18 mouse cellular contexts compared by ENCODE assay signal in the genomic region with DNA sequence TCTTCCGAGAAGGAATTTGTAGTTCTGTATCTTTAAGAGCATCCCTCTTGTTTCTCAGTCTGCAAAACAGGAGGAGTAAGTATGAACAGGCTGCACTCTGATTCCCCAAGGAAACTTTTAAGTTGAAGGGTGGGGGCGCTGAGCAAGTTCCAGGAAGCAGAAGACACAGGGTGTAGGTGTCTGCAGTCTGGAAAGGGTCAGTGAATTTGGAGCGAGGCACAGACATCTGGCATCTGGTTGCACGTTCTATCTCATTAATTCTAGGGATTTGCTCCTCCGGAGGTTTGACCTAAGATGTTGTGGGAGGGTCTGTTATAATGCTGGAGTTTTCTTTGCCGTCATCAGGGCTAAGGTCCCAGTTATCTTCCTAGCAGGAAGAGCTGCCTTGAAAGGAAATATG.
DNase-seq lines count a peak whose midpoint lies in the region; ATAC-seq and TF ChIP-seq lines count a peak whose summit lies in the region.
"Had no signal": no experiment of that assay in that cellular context is flagged by ENCODE, and none has a peak within 500 bp of the region (broad histone marks: within the 10 kb centered on the region; RNA-seq: fewer than 3 reads in every experiment).

No protein-coding gene starts in this region.

- H3K27ac ChIP-seq in kidney, embryonic 16.5 days (ENCODE audit: low read length), result no peak overlapping the region
- peak overlapping the region; percentile 46; the same call in 1 of the 2 replicates for H3K27ac ChIP-seq in gastrocnemius, adult 2 months
- H3K27ac ChIP-seq in hindbrain, postnatal 0 days, result no peak overlapping the region
- no peak overlapping the region for H3K27ac ChIP-seq in midbrain, postnatal 0 days (ENCODE audit: low read depth, low read length)
- H3K27ac ChIP-seq: embryonic facial prominence, embryonic 15.5 days; heart, embryonic 15.5 days; hindbrain, embryonic 15.5 days had no signal

- peaks cover 7% of the 10 kb centered on the region; the same call in 1 of the 2 replicates for H3K4me1 ChIP-seq in kidney, embryonic 16.5 days (ENCODE audit: insufficient read depth, low read length)
- no peaks in the 10 kb centered on the region for H3K4me1 ChIP-seq in hindbrain, postnatal 0 days (ENCODE audit: insufficient read depth, low read length)
- H3K4me1 ChIP-seq in midbrain, postnatal 0 days (ENCODE audit: insufficient read depth, low read length), result no peaks in the 10 kb centered on the region
- H3K4me1 ChIP-seq: hindbrain, embryonic 15.5 days had no signal

- H3K9me3 ChIP-seq in kidney, embryonic 16.5 days (ENCODE audit: low read length), result no peaks in the 10 kb centered on the region
- no peaks in the 10 kb centered on the region for H3K9me3 ChIP-seq in hindbrain, postnatal 0 days (ENCODE audit: low read length)
- no peaks in the 10 kb centered on the region for H3K9me3 ChIP-seq in midbrain, postnatal 0 days (ENCODE audit: low read length)
- H3K9me3 ChIP-seq: embryonic facial prominence, embryonic 15.5 days; heart, embryonic 15.5 days; hindbrain, embryonic 15.5 days had no signal

- H3K27me3 ChIP-seq in kidney, embryonic 16.5 days (ENCODE audit: insufficient read depth, low read length), result no peaks in the 10 kb centered on the region
- H3K27me3 ChIP-seq in hindbrain, postnatal 0 days (ENCODE audit: insufficient read depth, low read length), result no peaks in the 10 kb centered on the region
- no peaks in the 10 kb centered on the region for H3K27me3 ChIP-seq in midbrain, postnatal 0 days (ENCODE audit: insufficient read depth, low read length)
- H3K27me3 ChIP-seq: embryonic facial prominence, embryonic 15.5 days; heart, embryonic 15.5 days; hindbrain, embryonic 15.5 days had no signal

- no peak for DNase-seq in kidney, postnatal 14 days
- peak; percentile 4 for DNase-seq in brain, adult 2 months (ENCODE audit: low read depth, low spot score)
- peak; percentile 55 for DNase-seq in gastrocnemius, adult 2 months
- DNase-seq in skeletal muscle tissue, adult 2 months (ENCODE audit: low read depth, low spot score), result peak; percentile 53
- DNase-seq in hindbrain, postnatal 0 days (ENCODE audit: low spot score), result no peak
- no peak for DNase-seq in midbrain, postnatal 0 days (ENCODE audit: low spot score)
- DNase-seq: adrenal gland, postnatal 10 days; cerebellum, adult 2 months; kidney, adult 11 months; layer of hippocampus, adult 9-11 months; liver, postnatal 0 days; lung, postnatal 4 days; right cerebral cortex, postnatal 14 days had no signal

- H3K4me3 ChIP-seq in kidney, embryonic 16.5 days (ENCODE audit: low read length), result no peak overlapping the region
- peak overlapping the region; percentile 31 for H3K4me3 ChIP-seq in gastrocnemius, adult 2 months
- no peak overlapping the region for H3K4me3 ChIP-seq in hindbrain, postnatal 0 days (ENCODE audit: low read length)
- H3K4me3 ChIP-seq in midbrain, postnatal 0 days (ENCODE audit: low read depth, low read length), result no peak overlapping the region
- H3K4me3 ChIP-seq: embryonic facial prominence, embryonic 15.5 days; heart, embryonic 15.5 days; hindbrain, embryonic 15.5 days had no signal

- no peak overlapping the region for H3K9ac ChIP-seq in kidney, embryonic 16.5 days (replicated peaks; ENCODE audit: low read length)
- H3K9ac ChIP-seq in hindbrain, postnatal 0 days (replicated peaks; ENCODE audit: low read length), result no peak overlapping the region
- no peak overlapping the region for H3K9ac ChIP-seq in midbrain, postnatal 0 days (replicated peaks; ENCODE audit: low read length, poor library complexity, severe bottlenecking)
- H3K9ac ChIP-seq: embryonic facial prominence, embryonic 15.5 days; heart, embryonic 15.5 days; hindbrain, embryonic 15.5 days; liver, postnatal 0 days had no signal

- ATAC-seq in kidney, embryonic 16.5 days (ENCODE audit: low FRiP score, low TSS enrichment), result peak; percentile 90
- ATAC-seq in hindbrain, postnatal 0 days, result no peak
- ATAC-seq in midbrain, postnatal 0 days (ENCODE audit: low FRiP score), result no peak
- ATAC-seq: liver, postnatal 0 days had no signal

- no peak for TF ChIP-seq CTCF in gastrocnemius, adult 2 months (IDR thresholded peaks at IDR 0.05)
- TF ChIP-seq CTCF in hindbrain, postnatal 0 days (IDR thresholded peaks at IDR 0.05; ENCODE audit: low read depth), result no peak
- TF ChIP-seq CTCF in midbrain, postnatal 0 days (IDR thresholded peaks at IDR 0.05), result no peak

- H3K4me2 ChIP-seq in kidney, embryonic 16.5 days (replicated peaks; ENCODE audit: low read depth, low read length), result 0 out of 2 replicates have a peak overlapping the region, but pooled peaks have one; percentile 15
- no peak overlapping the region for H3K4me2 ChIP-seq in hindbrain, postnatal 0 days (ENCODE audit: low read depth, low read length)
- no peak overlapping the region for H3K4me2 ChIP-seq in midbrain, postnatal 0 days (ENCODE audit: low read depth, low read length, poor library complexity, severe bottlenecking)
- H3K4me2 ChIP-seq: embryonic facial prominence, embryonic 15.5 days; heart, embryonic 15.5 days; hindbrain, embryonic 15.5 days; midbrain, embryonic 11.5 days had no signal

- 19% methylated on average over 6 of the region's 6 CpGs for WGBS in kidney, embryonic 16.5 days
- WGBS in hindbrain, postnatal 0 days, result 65% methylated on average over 6 of the region's 6 CpGs
- 63% methylated on average over 6 of the region's 6 CpGs for WGBS in midbrain, postnatal 0 days

- intact Hi-C loops in gastrocnemius, adult 2 months (cut with DNase I), result no loop called here

- H3K36me3 ChIP-seq in kidney, embryonic 16.5 days (ENCODE audit: insufficient read depth, low read length), result no peaks in the 10 kb centered on the region
- H3K36me3 ChIP-seq in hindbrain, postnatal 0 days (ENCODE audit: insufficient read depth, low read length), result no peaks in the 10 kb centered on the region
- no peaks in the 10 kb centered on the region for H3K36me3 ChIP-seq in midbrain, postnatal 0 days (ENCODE audit: insufficient read depth, low read length)
- H3K36me3 ChIP-seq: embryonic facial prominence, embryonic 15.5 days; heart, embryonic 15.5 days; hindbrain, embryonic 15.5 days had no signal

Comparison
In these comparisons a context has a peak if more than half of its experiments do, and no peak if none do; other contexts are left out.
1. DNase-seq: peak in brain, adult 2 months (single experiment), gastrocnemius, adult 2 months (single experiment) and skeletal muscle tissue, adult 2 months (single experiment); none in kidney, postnatal 14 days (single experiment), hindbrain, postnatal 0 days (single experiment) and midbrain, postnatal 0 days (single experiment).